Mouse (Mus musculus): ENCODE data around the gene Slc6a13.

DNA sequence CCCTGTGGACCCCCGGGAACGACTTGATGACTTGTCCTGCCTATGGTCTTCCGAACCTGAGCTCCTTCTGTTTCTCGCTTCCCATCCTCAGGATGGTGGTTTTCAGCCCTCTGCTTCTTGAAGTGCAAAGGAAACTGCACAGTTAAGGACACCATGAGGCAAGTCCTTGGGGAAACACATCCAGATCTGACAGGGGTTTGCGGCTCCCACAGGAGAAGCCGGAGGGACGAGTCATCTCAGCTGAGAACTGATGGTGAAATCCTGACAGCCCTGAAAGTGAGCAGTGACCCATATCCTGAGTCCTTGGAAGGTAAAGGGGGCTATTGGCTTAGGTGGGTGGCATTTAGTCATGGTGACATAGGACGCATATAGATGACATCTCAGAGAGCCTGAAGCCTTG is 80.5 kb downstream of the Slc6a13 start:
- TF ChIP-seq POLR2A (IDR thresholded peaks at IDR 0.05; ENCODE audit: borderline replicate concordance, extremely low read depth, insufficient read depth, insufficient read length, poor library complexity, severe bottlenecking) (no peak), CTCF (IDR thresholded peaks at IDR 0.05; ENCODE audit: borderline replicate concordance, extremely low read depth, insufficient read depth, insufficient read length) (no peak)

Data from brain, embryonic 14.5 days (tissue).